Mouse (Mus musculus): ENCODE results near the gene Colq. TPM values are rescaled to one million over a fixed set of nuclear protein-coding genes. Genes with fewer than 3 reads are reported as not detected.
A peak's percentile ranks its signal among the peaks of the same experiment; 100 is the strongest.

Gene Colq
- polyA plus RNA-seq, 1 experiment from 2014 or later = 0.50 TPM

- no peak overlapping the region for H3K27ac ChIP-seq (ENCODE audit: low read depth, low read length)
- H3K9ac ChIP-seq (ENCODE audit: low read depth, low read length) = no peak overlapping the region
- no peaks in the 10 kb centered on the region for H3K4me1 ChIP-seq (ENCODE audit: control insufficient read depth, insufficient read depth, low read depth, low read length)
- no peaks in the 10 kb centered on the region for H3K27me3 ChIP-seq (replicated peaks; ENCODE audit: control insufficient read depth, insufficient read depth, low read length)
- no peak for ATAC-seq
- WGBS = 51% methylated on average over 9 of the region's 9 CpGs
- no peaks in the 10 kb centered on the region for H3K36me3 ChIP-seq (ENCODE audit: control insufficient read depth, insufficient read depth, low read length)
- H3K4me3 ChIP-seq (ENCODE audit: low read length) = no peak overlapping the region
- no peak overlapping the region for H3K4me2 ChIP-seq (ENCODE audit: low read length)
- H3K9me3 ChIP-seq (ENCODE audit: control insufficient read depth, low read length) = no peaks in the 10 kb centered on the region
Observed at GRCm38 (mm10) chr14:31577966-31578735, 13.0 kb downstream of the Colq start.

- no peaks in the 10 kb centered on the region for H3K27me3 ChIP-seq (replicated peaks; ENCODE audit: control insufficient read depth, insufficient read depth, low read length)
- no peak overlapping the region for H3K9ac ChIP-seq (ENCODE audit: low read depth, low read length)
- WGBS = 55% methylated on average over 10 of the region's 10 CpGs
- no peaks in the 10 kb centered on the region for H3K9me3 ChIP-seq (ENCODE audit: control insufficient read depth, low read length)
- ATAC-seq = no peak
- no peaks in the 10 kb centered on the region for H3K36me3 ChIP-seq (ENCODE audit: control insufficient read depth, insufficient read depth, low read length)
- H3K4me2 ChIP-seq (ENCODE audit: low read length) = no peak overlapping the region
- H3K4me3 ChIP-seq (ENCODE audit: low read length) = no peak overlapping the region
- no peak overlapping the region for H3K27ac ChIP-seq (ENCODE audit: low read depth, low read length)
- no peaks in the 10 kb centered on the region; the same call in 1 of the 2 replicates for H3K4me1 ChIP-seq (ENCODE audit: control insufficient read depth, insufficient read depth, low read depth, low read length)
Observed at GRCm38 (mm10) chr14:31576846-31577697, 14.1 kb downstream of the Colq start.

GRCm38 (mm10) chr14:31575866-31576265 lies 15.3 kb downstream of the Colq start:
- Histone ChIP-seq H3K4me1 (ENCODE audit: control insufficient read depth, insufficient read depth, low read depth, low read length) (no peaks in the 10 kb centered on the region; the same call in 1 of the 2 replicates), H3K4me3 (ENCODE audit: low read length) (no peak overlapping the region), H3K9me3 (ENCODE audit: control insufficient read depth, low read length) (no peaks in the 10 kb centered on the region), H3K9ac (ENCODE audit: low read depth, low read length) (no peak overlapping the region), H3K4me2 (ENCODE audit: low read length) (no peak overlapping the region), H3K27me3 (replicated peaks; ENCODE audit: control insufficient read depth, insufficient read depth, low read length) (no peaks in the 10 kb centered on the region), H3K27ac (ENCODE audit: low read depth, low read length) (no peak overlapping the region), H3K36me3 (ENCODE audit: control insufficient read depth, insufficient read depth, low read length) (no peaks in the 10 kb centered on the region)
- 74% methylated on average over 9 of the region's 9 CpGs for WGBS
- ATAC-seq = no peak

GRCm38 (mm10) chr14:31574903-31575665 lies 16.1 kb downstream of the Colq start:
- ATAC-seq = no peak
- Histone ChIP-seq H3K36me3 (ENCODE audit: control insufficient read depth, insufficient read depth, low read length) (no peaks in the 10 kb centered on the region), H3K9ac (ENCODE audit: low read depth, low read length) (no peak overlapping the region), H3K4me1 (ENCODE audit: control insufficient read depth, insufficient read depth, low read depth, low read length) (no peaks in the 10 kb centered on the region; the same call in 1 of the 2 replicates), H3K9me3 (ENCODE audit: control insufficient read depth, low read length) (no peaks in the 10 kb centered on the region), H3K27me3 (replicated peaks; ENCODE audit: control insufficient read depth, insufficient read depth, low read length) (no peaks in the 10 kb centered on the region), H3K4me2 (ENCODE audit: low read length) (no peak overlapping the region), H3K27ac (ENCODE audit: low read depth, low read length) (no peak overlapping the region), H3K4me3 (ENCODE audit: low read length) (no peak overlapping the region)
- WGBS = 93% methylated on average over 18 of the region's 18 CpGs

- 71% methylated on average over 9 of the region's 9 CpGs for WGBS
- Histone ChIP-seq H3K4me2 (ENCODE audit: low read length) (no peak overlapping the region), H3K27me3 (replicated peaks; ENCODE audit: control insufficient read depth, insufficient read depth, low read length) (no peaks in the 10 kb centered on the region), H3K9ac (ENCODE audit: low read depth, low read length) (no peak overlapping the region), H3K36me3 (ENCODE audit: control insufficient read depth, insufficient read depth, low read length) (no peaks in the 10 kb centered on the region), H3K27ac (ENCODE audit: low read depth, low read length) (no peak overlapping the region), H3K4me3 (ENCODE audit: low read length) (no peak overlapping the region), H3K9me3 (ENCODE audit: control insufficient read depth, low read length) (no peaks in the 10 kb centered on the region), H3K4me1 (ENCODE audit: control insufficient read depth, insufficient read depth, low read depth, low read length) (no peaks in the 10 kb centered on the region; the same call in 1 of the 2 replicates)
- no peak for ATAC-seq
Observed at GRCm38 (mm10) chr14:31572561-31573175, 18.5 kb downstream of the Colq start.

GRCm38 (mm10) chr14:31571419-31571818 lies 19.7 kb downstream of the Colq start:
- Histone ChIP-seq H3K27ac (ENCODE audit: low read depth, low read length) (no peak overlapping the region), H3K4me2 (ENCODE audit: low read length) (no peak overlapping the region), H3K27me3 (replicated peaks; ENCODE audit: control insufficient read depth, insufficient read depth, low read length) (no peaks in the 10 kb centered on the region), H3K9ac (ENCODE audit: low read depth, low read length) (no peak overlapping the region), H3K9me3 (ENCODE audit: control insufficient read depth, low read length) (no peaks in the 10 kb centered on the region), H3K36me3 (ENCODE audit: control insufficient read depth, insufficient read depth, low read length) (no peaks in the 10 kb centered on the region), H3K4me3 (ENCODE audit: low read length) (no peak overlapping the region), H3K4me1 (ENCODE audit: control insufficient read depth, insufficient read depth, low read depth, low read length) (no peaks in the 10 kb centered on the region; the same call in 1 of the 2 replicates)
- WGBS = 84% methylated on average over 5 of the region's 5 CpGs
- no peak for ATAC-seq

GRCm38 (mm10) chr14:31570131-31570951 lies 20.8 kb downstream of the Colq start:
- no peak overlapping the region for H3K4me2 ChIP-seq (ENCODE audit: low read length)
- H3K27ac ChIP-seq (ENCODE audit: low read depth, low read length) = no peak overlapping the region
- WGBS = 77% methylated on average over 6 of the region's 6 CpGs
- no peaks in the 10 kb centered on the region for H3K27me3 ChIP-seq (replicated peaks; ENCODE audit: control insufficient read depth, insufficient read depth, low read length)
- H3K9me3 ChIP-seq (ENCODE audit: control insufficient read depth, low read length) = no peaks in the 10 kb centered on the region
- H3K4me1 ChIP-seq (ENCODE audit: control insufficient read depth, insufficient read depth, low read depth, low read length) = no peaks in the 10 kb centered on the region; the same call in 1 of the 2 replicates
- no peaks in the 10 kb centered on the region for H3K36me3 ChIP-seq (ENCODE audit: control insufficient read depth, insufficient read depth, low read length)
- H3K4me3 ChIP-seq (ENCODE audit: low read length) = no peak overlapping the region
- no peak for ATAC-seq
- no peak overlapping the region for H3K9ac ChIP-seq (ENCODE audit: low read depth, low read length)

GRCm38 (mm10) chr14:31569151-31569631 lies 22.0 kb downstream of the Colq start:
- Histone ChIP-seq H3K4me2 (ENCODE audit: low read length) (no peak overlapping the region), H3K9ac (ENCODE audit: low read depth, low read length) (no peak overlapping the region), H3K27me3 (replicated peaks; ENCODE audit: control insufficient read depth, insufficient read depth, low read length) (no peaks in the 10 kb centered on the region), H3K4me1 (ENCODE audit: control insufficient read depth, insufficient read depth, low read depth, low read length) (peaks cover 4% of the 10 kb centered on the region), H3K9me3 (ENCODE audit: control insufficient read depth, low read length) (no peaks in the 10 kb centered on the region), H3K4me3 (ENCODE audit: low read length) (no peak overlapping the region), H3K27ac (ENCODE audit: low read depth, low read length) (no peak overlapping the region), H3K36me3 (ENCODE audit: control insufficient read depth, insufficient read depth, low read length) (no peaks in the 10 kb centered on the region)
- ATAC-seq = peak; percentile 45; the same call in 1 of the 2 replicates
- WGBS = 43% methylated on average over 7 of the region's 7 CpGs
